Mouse (Mus musculus): ENCODE data around the gene Mbnl1.
A peak's percentile ranks its signal among the peaks of the same experiment; 100 is the strongest.
"Not testable (repeated sequence)": the region's sequence is repeated elsewhere in the genome, so short reads cannot be mapped to it uniquely, and the experiment has no call there.

Gene Mbnl1

DNA sequence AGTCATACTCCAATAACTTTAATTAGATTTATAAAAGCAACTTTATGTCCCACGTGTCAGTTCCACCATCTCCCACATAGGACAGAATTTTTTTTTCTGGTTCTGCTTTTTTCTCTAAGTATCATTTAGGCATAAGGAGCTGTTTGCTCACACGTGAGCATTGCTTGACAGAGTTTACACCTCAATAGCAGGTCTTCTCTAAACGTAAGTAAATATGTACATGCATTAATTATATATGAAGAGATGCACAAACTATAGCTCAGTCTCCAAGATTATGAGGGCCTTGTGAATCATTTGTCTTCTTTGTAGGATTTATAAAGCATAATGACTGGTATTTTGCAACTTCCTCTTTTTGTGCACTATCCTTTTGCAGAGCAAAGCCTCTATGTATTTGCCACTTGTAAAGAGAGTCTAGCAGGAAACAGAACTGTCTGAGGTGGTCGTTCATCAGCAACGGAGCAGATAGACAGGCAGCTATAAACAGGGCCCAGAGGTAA is at the start of gene Mbnl1:
Mbnl1 (plus strand) TSS at position 150 of the 497 bp plus-strand sequence.
- no peak for DNase-seq (ENCODE audit: low read depth)

DNA sequence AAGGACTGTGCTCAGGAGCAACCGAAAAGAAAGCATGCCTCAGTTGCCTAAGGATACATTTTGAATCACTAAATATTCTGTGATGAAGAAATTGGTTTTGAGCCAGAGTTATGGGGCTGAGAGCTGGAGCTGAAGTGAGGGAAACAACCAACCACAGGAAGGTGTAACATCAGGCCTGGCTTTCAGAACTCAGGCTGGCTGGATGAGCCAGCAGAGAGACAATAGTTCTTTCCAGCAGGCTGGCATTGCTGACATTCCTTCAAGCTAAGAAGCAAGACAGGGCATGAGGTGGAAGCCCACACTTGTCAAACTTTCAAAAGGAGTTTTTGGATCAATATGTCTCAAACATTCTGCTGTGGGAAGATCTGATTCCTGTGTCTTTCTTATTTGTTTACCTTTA is 48.5 kb upstream of the Mbnl1 start:
- peak; percentile 46 for DNase-seq (ENCODE audit: low read depth)

GRCm38 (mm10) chr3:60429049-60429448 is 43.6 kb upstream of the Mbnl1 start:
- no peak for DNase-seq (ENCODE audit: low read depth)

DNA sequence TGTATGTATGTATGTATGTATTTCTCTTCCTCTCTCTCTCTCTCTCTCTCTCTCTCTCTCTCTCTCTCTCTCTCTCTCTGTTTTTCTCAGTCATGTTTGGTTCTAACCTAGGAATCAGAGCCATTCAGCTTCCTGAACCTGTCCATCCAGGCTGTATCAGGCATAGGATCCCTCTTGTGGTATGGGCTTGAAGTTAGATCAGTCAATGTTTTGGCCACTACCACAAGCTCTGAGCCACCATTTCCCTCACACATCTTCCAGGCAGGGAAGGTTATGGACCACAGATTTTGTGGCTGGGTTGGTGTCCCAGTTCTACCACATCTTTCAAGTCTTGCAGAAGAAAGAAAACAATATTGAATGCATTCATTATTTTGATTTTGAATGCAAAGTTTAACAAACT is 35.4 kb upstream of the Mbnl1 start:
- no peak for DNase-seq (ENCODE audit: low read depth)

DNA sequence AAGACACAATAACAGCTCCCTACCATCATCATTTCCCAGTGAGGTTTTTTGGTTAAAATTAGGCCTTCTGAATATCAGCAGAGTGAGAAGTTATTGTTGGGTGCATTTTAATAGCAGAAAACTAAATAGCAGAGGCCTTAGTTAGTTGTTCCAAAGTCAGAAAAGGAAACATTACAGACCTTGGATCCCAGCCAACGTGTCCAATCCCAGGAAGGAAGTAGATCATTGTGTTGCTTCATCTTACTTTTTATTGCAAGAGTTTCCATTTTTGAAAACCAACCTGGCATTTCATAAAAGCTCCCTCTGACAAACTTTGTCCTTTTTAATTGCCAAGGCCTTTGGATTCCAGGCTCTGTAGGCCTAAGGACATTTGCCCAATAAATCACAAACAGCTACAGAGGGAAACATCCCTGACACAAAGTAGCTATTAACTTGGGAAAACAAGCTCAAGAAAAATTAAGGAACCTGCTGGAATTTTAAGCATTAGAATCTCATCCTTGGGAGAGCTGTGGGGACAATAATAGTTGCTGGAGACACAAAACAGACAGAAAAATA is 34.9 kb upstream of the Mbnl1 start:
- DNase-seq (ENCODE audit: low read depth), result no peak

DNA sequence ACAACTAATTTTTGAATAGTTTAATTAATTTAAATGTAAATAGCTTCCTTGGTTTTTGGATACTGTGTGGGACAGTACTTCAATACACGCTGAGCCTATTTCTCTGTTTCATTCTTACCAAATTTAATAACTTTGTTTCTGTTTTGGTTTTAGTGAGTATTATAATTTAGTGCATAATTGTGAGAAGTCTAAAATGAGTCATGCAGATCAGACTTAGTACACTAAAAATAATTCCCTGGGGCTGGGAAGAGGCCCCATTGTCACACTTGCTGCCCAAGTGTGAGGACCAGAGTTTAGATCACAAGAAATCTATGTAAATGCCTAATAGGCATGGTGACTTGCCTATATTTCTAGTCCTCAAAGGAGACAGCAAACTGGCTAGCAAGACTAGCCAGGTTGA is 33.9 kb upstream of the Mbnl1 start:
- no peak for DNase-seq (ENCODE audit: low read depth)

- DNase-seq (ENCODE audit: low read depth), result no peak
Measured at GRCm38 (mm10) chr3:60461828-60462521, 10.7 kb upstream of the Mbnl1 start.

GRCm38 (mm10) chr3:60468667-60469066 is 4.0 kb upstream of the Mbnl1 start:
- DNase-seq (ENCODE audit: low read depth), result not testable (repeated sequence)

DNA sequence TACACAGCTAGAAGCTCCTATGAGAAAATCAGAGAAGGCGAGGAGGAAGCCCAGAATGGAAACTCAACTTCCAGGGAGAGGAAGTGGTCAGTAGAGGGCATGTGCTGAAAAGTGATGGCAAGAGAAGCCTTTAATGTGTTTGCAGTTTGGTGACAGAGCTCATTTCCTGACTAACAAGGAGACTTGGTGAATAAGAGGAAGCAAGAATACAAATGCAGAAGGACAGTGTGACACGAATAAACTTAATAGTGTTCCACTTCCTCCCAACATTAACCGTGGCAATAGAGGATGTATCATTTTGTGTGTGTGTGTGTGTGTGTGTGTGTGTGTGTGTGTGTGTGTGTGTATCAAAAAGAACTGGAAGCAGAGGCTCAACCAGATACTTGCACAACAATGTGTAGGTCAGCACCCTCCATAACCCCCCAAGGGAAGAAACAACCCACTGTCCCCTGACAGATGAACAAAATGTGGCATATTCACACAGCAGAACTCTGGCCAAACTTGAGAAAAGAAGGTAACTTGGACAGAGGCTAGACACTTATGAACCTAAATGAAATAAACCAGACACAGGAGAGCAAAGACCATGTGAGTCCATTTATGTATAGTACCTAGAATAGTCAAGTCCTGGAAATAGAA is 3.3 kb upstream of the Mbnl1 start:
- not testable (repeated sequence) for DNase-seq (ENCODE audit: low read depth)

DNA sequence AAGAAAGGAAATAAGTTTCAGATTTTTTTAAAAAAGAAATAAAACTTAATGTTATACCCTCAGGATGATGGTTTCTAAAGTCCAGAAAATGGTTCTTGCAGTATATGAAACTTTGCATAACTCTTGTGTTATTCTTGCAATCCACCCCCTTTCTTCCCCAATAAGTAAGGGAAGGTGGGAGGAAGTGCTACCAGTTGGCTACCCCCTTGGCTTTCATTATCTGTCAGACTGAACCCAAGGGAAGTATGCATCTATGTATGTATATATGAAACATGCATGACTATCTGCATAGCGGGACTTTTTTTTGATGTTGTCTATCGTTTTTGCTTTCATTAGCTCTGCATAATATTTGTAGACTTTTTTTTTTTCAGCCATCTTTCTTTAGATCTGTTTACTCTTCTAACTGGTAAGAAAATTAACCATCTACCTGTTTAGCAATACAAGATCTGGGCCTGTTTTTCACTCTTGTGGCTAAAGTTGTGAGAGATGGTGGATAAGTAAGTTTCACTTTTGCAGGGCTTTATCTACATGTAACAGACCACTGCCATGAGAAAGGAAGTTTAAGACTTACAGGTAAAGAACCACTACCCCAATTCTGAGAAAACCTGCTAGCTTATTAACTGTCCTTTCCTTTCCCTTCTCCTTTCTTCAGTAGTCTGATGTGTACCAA is 484 bp upstream of the Mbnl1 start:
- no peak for DNase-seq (ENCODE audit: low read depth)

- no peak for DNase-seq (ENCODE audit: low read depth)
Measured at GRCm38 (mm10) chr3:60473861-60474653, 1.4 kb downstream of the Mbnl1 start.

DNA sequence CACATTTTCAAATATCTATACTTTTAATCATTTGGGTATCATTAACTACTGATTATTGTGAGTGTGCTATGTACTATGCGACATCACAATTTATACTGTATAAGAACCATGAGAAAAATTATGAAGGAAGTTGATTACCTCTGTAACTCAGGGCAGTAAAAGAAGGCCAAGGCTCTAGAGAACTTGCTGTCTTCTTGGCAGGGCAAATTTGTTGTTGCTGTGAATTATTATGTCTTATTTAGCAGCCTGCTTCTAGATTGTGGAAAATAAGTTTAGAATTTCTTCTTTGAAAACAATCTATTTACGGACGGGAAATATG is 2.0 kb downstream of the Mbnl1 start:
- no peak for DNase-seq (ENCODE audit: low read depth)

- DNase-seq (ENCODE audit: low read depth), result no peak
Measured at GRCm38 (mm10) chr3:60475055-60475454, 2.4 kb downstream of the Mbnl1 start.

DNA sequence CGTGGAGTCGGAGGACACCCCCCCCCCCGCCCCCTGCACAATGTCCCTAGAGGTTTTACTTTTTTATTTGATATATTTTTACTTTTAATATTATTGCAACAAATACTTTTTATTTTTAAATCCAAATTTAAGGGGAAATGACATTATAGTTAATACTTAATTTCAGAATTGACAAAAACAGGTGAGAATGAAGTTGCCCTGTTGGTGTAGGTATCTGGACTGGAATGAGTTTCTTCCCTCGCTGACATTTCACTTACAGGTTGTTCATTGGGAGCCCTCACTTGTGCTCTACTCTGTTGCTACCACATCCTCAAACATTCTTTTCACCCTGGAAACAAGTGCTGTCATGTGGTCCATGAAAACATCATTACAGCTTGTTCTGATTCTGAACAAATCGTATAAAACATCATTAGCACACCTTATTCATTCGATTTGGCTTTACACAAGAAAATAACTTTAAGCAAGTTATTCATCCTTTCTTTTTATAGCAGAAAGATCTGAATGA is 4.2 kb downstream of the Mbnl1 start:
- DNase-seq (ENCODE audit: low read depth), result no peak

DNA sequence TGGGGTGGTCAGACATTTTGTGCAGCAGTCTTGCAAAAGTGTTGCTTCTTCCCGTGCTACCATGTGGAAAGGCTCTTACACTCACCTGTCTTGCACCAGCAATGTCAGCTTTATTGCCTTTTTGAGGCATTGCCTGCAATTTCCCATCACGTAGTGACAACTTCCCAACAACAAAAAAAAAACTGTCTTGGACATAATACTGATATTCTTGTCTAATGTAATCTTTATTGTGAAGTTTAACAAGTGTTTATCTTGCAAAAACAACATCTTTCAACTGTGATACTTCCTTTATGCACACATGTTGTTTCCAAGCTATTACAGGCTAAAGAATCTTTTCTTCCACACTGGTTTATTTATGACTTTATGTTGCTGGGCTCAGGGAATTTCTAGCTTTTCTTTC is 5.8 kb downstream of the Mbnl1 start:
- no peak for DNase-seq (ENCODE audit: low read depth)

DNA sequence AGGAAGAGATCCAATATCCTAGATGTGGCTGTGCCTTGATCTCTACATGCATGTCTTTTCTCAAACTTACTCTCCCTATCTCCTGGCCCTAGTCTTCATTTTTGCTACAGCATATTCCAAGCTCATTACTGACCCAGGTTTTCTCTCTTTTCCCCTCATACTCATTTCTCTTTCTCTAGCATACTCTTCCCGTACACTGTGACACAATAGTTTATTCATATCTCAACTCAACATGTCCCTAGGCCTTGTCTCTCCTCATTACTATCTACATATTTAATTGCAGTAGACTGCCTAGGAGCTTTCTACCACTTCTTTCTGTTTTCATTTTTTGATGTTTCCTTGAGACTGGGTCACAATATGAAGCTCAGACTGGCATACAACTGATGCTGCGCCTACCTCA is 8.1 kb downstream of the Mbnl1 start:
- DNase-seq (ENCODE audit: low read depth), result no peak

DNA sequence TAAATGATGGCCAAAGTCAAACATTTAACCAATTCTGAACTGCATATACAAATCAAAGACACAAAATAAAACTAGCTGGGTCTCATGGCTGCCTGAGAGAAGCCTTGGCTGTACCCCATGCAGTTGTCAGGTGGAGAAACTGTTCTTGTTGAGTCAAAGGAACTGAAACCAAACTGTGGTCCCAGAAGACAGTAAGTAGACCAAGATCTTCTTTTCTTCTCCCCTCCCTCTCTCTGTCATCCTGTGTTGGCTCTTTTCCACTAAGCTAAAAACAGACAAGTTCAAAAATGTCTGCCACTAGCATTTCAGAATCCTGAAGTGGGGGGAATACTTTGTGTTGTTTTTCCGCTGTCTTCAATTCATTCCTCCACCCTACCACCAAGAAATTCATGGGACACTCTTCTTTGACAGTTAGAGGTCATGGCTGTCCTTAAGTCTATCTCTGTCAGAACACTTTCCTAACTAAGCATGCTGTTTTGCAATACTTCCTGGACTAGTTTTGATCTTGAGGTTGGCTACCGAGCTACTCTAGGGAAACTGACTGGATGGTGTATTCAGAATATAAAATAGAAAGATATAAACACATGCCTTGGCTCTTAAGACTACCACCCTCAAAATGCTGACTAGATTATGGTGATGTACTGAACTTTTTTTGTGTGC is 9.2 kb downstream of the Mbnl1 start:
- no peak for DNase-seq (ENCODE audit: low read depth)

DNA sequence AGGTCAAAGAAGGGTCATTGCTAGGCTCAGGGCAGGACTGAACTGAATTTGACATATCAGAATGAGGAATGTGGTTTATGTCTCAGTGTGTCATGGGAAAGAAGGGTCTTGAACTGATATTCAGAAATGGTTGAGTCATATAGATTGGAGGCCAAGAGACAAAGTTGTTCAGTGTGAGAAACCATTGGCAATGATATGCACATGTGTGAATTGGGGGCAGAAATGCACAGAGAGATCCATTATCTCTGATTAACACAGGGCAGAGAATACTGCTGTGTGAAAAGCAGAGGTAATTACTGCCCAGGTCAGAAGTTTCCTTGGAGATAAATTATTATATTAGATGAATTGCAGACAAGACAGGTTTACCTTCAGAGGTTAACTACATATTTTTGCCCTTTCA is 10.7 kb downstream of the Mbnl1 start:
- DNase-seq (ENCODE audit: low read depth), result no peak

GRCm38 (mm10) chr3:60485987-60486712 is 13.5 kb downstream of the Mbnl1 start:
- DNase-seq (ENCODE audit: low read depth), result no peak

DNA sequence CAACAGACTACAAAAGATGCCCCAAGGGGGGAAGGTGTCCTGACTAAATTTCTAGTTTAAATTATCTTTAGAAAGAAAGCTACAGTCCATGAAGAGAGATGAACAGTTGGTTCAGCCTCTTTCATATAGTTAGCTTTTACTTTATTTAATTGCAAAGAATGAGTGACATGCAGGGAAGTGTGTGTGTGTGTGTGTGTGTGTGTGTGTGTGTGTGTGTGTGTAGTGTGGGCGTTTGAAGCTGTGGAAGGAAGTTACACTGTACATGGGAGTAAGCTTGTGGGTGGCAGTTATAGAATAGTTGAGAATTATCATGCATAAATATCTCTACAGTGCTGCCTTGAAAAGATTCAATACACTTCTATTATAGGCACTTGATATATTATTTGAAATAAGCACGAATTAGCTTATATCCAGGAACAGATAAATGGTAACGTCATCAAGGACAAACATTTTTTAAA is 14.1 kb downstream of the Mbnl1 start:
- DNase-seq (ENCODE audit: low read depth), result no peak

- DNase-seq (ENCODE audit: low read depth), result no peak
Measured at GRCm38 (mm10) chr3:60489509-60489908, 16.9 kb downstream of the Mbnl1 start.

Measured in fibroblast of lung, adult 2 months (primary cell).